ENCODE assay signal across 14 mouse cellular contexts in the genomic region with DNA sequence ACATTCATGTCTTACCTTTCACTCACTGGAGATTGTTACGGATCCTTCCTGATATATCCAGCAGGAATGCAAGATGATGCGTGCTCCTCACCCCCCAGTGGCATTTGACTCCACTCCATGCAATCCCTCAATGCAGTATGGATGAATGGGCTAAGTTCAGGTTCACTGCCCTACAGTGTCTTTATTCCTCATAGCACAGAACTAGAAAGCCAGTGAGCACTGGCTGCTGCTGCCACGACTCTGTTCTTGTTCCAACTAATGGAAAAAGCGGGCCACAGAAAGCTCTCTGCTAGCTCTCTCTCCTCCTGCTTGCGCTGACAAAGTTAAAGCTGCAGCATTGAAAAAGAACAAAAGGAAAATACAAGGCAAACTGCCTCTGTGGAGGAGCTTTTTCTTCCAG.
"Had no signal": no experiment of that assay in that cellular context is flagged by ENCODE, and none has a peak within 500 bp of the region (broad histone marks: within the 10 kb centered on the region; RNA-seq: fewer than 3 reads in every experiment).

No protein-coding gene starts in this region.

- DNase-seq: kidney, postnatal 36 days; layer of hippocampus, adult 9-11 months; layer of hippocampus, postnatal 36 days; lung, embryonic 14.5 days; lung, postnatal 10 days; lung, postnatal 4 days; right cerebral cortex, adult 18-20 months; right cerebral cortex, postnatal 25 days; thymus, postnatal 4 days had no signal

- H3K4me1 ChIP-seq: limb, embryonic 15.5 days; liver, embryonic 12.5 days; neural tube, embryonic 15.5 days had no signal

- H3K9ac ChIP-seq: limb, embryonic 15.5 days; liver, embryonic 12.5 days; lung, embryonic 14.5 days; neural tube, embryonic 15.5 days had no signal

- ATAC-seq: liver, embryonic 12.5 days had no signal

- H3K9me3 ChIP-seq: limb, embryonic 15.5 days; liver, embryonic 12.5 days; midbrain, embryonic 10.5 days; neural tube, embryonic 15.5 days had no signal

- H3K27ac ChIP-seq: limb, embryonic 15.5 days; liver, embryonic 12.5 days; midbrain, embryonic 10.5 days; neural tube, embryonic 15.5 days had no signal

- H3K36me3 ChIP-seq: limb, embryonic 15.5 days; liver, embryonic 12.5 days; midbrain, embryonic 10.5 days; neural tube, embryonic 15.5 days had no signal

- H3K27me3 ChIP-seq: liver, embryonic 12.5 days had no signal

- H3K4me3 ChIP-seq: limb, embryonic 15.5 days; liver, embryonic 12.5 days; midbrain, embryonic 10.5 days; myocyte; neural tube, embryonic 15.5 days had no signal

- H3K4me2 ChIP-seq: limb, embryonic 15.5 days; liver, embryonic 12.5 days; lung, embryonic 14.5 days; neural tube, embryonic 15.5 days had no signal
